Mouse (Mus musculus): Measurements from ENCODE around the gene Aspg.

The Aspg gene

DNA sequence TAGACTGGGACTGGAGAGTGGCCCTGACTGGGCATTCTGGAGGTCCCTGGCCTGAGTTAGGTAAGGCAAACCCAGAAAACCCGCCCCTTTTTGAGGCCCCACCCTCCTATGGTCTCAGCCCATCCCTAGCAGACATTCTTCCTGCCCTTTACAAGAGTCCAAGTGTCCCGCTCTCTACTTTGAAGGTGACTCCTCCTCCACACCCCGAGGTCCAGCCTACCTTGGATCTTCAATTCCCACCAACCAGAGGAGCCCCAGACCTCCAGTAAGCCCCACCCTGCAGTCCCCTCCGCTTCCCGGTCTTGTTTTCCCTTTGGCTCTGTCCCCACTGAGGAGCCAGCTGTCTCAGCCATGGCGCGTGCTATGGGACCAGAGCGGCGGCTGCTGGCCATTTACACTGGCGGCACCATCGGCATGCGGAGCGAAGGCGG, at the start of gene Aspg:
Gene Aspg, plus strand, starts transcription at position 139 of the 431 bp plus-strand sequence.
- peak; percentile 64 for DNase-seq (ENCODE audit: extremely low spot score)

DNA sequence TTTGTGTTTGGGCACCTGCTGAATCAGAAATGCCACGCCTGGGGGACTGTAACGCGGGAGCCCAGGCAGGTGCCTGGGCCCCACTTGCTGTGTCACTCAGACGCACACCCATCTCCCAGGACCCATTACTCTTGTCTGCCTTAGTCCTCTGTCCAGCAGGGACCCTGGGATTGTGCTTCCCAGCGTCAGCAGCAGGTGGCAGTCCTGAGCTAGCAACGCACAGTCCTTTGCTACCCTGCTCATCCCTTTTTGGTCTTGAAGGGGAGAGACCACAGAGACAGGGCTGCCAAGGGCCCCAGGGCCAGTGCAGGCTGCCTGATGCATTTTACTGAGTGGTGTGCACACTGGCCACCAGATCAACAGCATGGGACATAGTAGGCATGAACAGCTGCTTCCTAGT, 28.8 kb upstream of the Aspg start:
- DNase-seq (ENCODE audit: extremely low spot score): peak; percentile 81

DNA sequence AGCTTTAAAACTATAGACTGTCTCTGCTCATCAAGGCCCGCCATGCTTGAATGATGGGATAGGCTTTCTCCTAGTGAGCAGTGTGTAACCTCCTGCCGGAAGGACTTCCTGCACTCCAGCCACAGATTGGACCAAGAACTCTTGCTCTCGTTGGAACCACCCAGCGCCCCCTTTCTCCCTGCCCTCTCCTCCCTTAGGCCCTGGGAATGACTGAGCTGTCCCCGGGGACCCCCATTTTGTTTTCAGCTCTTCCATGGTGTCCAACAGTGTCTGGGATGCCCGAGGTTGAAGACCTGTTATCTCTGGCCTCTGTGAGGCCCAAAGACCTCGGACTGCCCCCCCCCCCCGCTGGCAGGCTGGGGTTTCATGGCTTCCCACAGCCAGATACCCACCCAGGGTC, 26.6 kb upstream of the Aspg start:
- DNase-seq (ENCODE audit: extremely low spot score): no peak

DNA sequence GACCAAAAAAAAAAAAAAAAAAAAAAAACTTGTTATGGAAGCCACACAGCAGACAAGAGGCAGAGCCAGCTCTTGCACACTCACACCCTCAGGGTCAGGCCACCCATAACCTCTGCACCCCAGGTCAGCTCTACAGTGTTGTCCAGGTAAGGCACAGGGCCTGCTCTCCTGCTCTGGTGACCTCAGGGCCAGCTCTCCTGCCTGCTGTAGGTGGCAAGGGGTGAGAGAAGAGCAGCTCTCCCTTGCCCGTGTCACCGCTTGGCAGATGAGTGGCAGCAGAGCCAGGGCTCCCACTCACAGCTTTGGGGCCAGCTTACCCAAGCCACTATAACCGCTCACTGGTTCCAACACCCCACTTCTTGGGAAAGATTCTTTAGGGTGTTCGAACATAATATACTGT, 25.6 kb upstream of the Aspg start:
- no peak for DNase-seq (ENCODE audit: extremely low spot score)

DNA sequence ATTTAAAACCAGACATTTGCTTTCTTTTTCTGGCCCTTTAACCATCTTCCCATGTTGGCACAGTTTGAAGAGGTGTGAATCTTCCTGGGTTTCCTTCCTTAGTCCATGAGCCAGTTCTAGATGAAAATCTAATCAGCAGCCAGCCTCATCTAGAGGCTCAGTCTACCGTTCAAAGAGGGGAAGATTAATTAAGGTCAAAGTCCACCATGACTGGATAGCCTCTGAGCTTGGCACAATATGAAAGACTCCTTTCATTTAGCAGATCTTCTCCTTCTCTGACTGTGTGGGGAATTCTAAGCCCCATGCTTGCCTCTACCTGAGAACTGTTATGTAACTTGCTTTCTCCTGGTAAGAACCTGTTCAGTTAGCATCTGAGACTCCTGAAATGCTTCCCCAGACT, 24.2 kb upstream of the Aspg start:
- no peak for DNase-seq (ENCODE audit: extremely low spot score)

DNA sequence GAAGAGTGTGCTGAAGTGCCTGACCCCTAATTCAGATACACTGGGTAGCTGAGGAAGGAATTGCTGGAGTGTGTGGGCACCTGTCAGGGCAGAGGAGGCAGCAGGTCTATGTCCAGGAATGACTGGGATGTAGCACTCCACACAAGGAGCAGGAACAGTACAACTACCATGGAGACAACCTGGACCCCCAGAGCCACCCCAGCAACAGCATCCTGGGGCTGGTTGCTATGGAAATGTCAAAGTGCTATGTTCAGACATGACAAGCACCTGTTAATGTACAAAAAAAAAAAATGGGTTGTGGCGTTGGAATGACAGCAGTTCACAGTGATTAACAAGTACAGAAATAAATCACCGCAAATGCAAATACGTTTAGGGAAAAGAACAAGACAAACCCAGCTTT, 20.2 kb upstream of the Aspg start:
- DNase-seq (ENCODE audit: extremely low spot score): no peak

DNA sequence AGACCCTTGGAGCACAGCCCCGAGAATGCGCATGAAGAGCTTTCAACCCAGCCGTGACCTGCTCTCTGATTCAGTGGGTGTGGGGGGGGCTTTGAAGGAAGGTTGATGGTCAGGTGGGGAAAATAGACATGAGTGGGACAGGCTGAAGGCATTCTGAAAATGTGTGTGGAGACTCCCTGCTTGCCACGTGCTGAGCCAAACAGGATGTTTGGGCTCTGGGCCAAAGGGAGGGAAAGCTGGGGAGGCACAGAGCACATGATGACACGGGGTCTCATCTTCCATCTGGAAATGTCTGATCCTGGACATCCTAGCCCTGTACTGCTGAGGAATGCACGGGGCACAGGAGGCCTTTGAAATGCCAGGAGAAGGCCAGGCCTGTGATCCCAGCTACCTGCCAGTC, 19.8 kb upstream of the Aspg start:
- DNase-seq (ENCODE audit: extremely low spot score): no peak

DNA sequence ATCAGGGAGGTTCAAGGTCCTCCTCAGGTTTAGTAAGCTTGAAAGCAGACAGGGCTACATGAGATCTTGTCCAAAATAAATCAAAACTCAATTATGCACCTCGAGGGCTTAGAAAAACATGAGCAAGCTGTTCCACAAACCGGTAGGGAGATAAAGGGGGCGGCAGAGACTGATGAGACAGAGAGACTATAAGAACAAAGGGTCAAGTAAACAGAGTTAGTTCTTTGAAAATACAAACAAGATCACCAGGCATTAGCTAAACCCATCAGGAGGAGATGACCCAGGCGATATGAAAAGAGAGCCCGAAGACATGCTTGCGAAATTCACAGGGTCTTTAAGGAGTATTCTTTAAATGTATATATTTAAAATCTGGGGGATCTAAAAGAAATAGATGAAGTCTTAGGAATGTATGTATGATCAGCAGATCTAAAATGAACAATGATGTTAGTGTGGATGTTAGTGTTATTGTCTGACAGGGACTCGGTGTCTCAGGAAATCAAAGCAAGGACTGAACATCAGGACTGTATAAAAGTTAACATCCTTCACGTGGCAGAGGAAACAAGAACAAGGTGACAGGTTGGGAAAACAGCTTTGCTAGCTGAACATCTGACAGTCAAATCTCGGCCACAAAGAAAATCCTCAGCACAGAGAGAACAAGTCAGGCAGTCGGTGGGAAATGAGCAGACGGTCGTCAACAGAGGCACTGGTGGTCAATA, 17.7 kb upstream of the Aspg start:
- DNase-seq (ENCODE audit: extremely low spot score): no peak

DNA sequence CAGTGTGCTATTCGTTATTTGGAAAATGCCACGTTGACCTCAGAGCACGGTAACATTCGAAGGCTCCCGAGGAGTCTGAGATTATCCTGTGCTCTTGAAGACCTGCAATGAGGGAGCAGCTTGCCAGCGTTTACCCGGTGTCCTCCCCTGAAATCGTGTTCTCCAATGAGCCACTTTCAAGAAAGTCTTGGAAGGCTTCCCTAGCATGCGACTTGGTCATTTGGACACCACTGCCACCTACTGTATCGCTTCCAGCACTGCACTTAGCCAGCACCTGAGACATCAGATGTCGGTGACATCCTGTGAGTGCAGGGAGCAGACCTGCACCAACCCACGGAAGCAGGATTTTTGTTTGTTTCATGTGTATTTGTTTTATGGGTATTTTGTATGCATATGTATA, 15.4 kb upstream of the Aspg start:
- peak; percentile 63 for DNase-seq (ENCODE audit: extremely low spot score)

DNA sequence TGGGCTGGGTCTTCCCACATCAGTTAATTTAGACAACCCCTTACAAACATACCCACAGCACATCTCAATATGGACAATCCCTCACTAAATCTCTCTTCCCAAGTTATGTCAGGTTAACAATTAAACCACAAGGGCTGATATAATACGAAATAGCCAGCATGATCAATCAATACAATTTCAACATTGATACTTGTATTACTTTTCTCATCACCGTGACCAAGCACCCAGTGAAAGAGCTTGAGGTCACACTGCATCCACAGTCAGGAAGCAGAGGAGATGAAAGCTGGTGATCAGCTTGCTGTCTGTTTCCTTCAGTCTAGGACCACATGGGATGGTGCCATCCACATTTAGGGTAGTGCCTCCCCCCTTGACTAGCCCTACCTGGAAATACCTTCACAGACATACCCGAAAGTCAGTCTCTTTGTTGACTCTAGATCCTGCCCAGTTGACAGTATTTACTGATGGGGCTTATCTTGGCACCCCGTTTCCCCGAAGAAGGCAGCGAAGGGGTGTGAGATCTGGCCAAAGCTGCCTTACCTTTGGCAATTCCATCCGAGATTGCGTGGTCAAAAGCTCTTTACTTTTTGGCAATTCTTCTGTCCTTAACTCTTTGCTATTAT, 12.1 kb upstream of the Aspg start:
- no peak for DNase-seq (ENCODE audit: extremely low spot score)

DNA sequence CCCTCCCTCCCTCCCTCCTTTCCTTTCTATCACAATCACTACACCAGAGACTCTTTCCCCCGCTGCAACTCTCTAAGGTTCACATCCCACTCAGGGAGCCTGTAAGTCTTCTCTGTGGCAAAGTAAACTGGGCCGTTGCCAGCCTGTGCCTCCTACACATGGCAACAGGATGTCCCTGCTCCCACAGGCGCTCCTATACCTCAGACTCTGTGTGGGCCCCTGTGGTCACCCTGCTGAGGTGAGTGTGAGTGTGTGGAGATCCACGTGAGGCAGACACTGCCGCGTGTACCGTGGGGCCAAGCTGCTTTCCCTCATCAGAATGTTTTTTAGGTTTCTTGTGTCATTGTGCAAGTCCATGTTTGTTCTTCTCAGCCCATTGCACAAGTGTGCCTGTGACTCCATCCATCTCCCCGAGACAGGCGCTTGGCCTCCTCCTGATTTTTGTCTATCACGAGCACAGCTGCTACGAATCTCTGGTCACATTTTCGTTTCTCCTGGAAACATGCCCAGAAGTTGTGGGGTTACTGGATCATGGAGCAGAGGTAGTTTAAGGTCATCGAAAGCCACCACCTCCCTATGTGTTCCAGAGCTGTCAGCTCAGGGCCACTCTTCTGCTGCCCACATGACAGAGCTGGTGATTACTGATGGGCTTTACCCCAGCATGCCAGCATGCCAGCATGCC, 10.3 kb upstream of the Aspg start:
- DNase-seq (ENCODE audit: extremely low spot score): no peak

DNA sequence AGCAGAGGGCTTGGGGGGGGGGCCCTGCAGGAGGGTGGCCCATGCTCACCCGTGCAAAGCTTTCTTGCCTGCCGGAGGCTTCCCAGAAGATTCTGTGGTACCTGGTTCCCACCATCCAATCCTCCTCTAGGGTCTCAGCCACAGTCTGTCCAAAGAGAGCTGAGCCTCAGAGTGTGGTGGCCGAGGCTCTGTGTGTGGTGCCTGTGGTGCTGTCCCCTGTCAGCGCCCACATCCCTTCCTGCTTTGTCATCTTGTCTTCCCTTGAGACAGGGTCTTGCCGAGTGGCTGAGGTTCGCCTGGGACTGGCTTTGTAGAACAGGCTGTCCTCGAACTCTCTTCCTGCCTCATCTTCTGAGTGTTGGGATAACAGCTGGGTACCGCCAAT, 9.8 kb upstream of the Aspg start:
- DNase-seq (ENCODE audit: extremely low spot score): no peak

DNA sequence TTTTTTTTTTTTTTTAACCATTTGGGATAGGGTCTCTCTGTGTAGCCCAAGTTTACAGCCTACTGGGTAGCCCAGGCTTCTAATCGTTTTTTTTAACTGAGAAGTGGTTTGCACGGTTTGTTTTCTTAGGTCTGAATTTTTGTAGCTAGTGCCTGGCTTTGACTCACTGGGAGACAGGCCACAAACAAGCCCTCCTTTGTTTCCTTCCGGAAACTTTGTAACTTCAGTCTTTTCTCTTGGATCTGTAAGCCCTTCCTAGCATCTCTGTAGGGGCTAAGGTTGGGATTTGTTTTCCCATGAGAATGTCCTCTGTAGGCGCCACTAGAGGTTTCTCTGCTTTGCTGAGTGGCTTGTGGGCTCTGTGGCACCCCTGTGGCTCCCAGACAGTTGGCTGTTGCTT, 6.4 kb upstream of the Aspg start:
- DNase-seq (ENCODE audit: extremely low spot score): no peak

DNA sequence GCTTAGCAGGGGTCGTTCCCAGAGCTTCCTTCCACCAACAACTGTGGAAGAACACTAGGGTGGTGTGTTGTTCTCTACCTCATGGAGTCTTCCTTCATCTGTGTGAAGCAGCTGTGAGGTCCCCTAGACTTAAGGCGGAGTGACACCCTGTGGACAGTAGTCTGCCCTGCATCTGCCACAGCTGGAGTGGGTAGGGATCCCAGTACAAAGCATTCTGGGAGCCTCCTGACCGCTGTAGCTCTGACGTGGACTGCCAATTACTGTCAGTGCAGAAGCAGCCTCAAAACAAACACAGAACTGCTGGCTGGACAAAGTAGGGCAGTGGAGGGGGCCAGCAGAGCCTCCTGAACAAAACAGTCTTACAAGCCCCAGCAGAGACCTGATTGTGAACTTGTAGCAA, 5.4 kb upstream of the Aspg start:
- no peak for DNase-seq (ENCODE audit: extremely low spot score)

DNA sequence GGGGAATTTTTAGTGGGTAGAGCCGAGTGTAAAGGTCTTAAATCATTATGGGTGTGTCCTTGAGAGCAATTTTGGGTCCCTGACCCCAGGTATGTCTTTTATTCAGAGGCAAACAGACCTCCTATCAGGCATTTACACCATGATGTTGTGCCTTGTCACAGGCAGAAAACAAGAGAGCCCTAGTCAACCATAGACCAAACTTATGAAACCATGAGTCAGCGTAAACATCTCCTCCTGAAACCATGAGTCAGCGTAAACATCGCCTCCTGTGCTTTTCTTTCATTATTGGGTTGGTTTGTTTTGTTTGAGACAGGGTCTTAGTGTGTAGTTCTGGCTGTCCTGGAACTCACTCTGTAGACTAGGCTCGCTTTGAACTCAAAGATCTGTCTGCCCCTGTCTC, 3.3 kb upstream of the Aspg start:
- DNase-seq (ENCODE audit: extremely low spot score): no peak

DNA sequence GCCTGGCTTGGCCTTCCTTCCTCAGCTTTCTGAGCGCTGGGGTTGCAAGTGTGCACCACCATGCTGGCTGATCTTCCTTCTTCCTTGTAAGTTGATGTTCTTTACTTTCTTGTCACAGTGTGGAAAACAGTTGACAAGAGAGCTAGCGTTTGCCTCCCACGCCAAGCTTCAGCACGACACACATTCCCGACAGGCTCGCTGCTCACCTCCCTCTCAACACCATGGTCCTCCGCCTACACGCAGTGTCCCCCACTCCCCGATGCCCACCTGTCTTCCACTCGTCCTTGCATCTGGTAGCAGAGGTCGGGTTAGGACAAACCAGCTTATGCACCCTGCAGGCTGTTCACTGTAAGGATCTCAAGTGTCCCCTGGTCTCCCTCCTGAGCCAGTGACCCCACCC, 1.6 kb upstream of the Aspg start:
- no peak for DNase-seq (ENCODE audit: extremely low spot score)

DNA sequence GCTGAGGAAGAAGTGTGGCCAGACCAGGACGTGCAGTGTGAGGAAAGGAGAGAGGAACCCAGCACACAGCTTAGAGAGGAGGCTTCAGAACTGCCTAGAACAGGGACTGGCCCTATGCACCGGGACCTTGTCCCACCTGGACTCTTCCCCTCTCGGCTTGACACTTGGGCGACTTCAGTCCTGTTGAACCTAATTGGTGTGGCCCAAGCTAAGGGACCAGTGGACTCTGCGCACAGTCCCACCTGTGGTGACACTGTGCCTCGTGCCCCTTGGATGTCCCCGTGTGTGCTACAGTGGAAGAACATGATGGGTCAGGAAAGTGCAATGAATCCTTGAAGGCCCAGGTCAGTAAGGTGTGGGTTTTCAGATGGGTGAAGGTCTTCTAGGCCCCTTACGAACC, 1.2 kb downstream of the Aspg start:
- no peak for DNase-seq (ENCODE audit: extremely low spot score)

DNA sequence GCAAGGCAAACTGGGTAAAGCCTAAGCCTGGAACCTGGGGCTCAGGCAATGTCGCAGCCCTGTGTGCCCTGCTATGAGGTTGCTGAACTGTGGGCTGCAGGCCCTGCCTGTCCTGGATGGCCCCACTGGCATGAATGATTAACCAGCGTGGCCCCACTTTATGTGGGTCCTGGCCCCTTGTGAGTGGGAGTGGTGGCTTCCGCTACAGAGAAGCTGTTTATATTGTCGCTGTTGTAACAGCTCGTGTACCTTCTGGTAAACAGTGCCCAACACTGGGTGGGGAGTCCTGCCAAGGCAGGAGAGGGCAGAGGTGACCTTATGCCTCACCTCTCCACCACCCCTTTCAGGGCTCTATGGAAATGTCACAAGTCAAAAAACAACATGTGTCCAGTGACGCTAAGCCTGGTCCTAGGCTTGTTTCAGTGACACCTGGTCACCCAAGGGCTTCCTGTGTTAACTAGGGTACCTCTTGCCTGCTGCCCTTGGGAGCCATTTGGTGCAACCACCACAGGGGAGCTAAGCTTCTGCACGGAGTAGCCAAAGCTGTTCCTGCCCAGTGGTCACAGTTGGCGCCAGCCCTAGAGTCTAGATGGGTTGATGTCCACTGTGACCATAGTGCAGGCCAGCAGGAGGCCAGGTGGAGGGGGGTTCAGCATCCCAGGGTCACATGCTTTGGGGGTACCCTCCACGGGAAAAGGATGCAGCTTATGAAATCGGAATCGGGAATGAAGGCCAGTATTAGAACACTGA, 2.4 kb downstream of the Aspg start:
- DNase-seq (ENCODE audit: extremely low spot score): no peak

DNA sequence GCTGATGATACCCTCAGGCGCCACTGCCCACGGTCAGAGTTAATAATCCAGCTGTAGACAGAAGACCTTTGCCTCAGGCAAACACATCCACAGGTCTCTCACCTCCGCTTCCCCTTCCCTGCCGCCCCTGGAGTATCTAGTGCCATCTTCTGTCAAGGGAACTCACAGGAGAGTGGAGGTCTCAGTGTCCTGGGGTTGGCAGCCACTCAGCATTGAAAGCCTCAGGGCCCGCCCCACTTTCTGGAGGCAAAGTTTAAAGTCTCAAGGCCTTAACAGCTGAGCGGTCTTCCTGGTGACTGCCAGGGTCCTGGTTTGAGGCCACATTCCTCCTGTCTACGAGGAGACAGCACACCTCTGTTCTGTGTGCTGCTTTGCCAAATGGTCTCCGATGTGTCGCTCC, 3.2 kb downstream of the Aspg start:
- no peak for DNase-seq (ENCODE audit: extremely low spot score)

DNA sequence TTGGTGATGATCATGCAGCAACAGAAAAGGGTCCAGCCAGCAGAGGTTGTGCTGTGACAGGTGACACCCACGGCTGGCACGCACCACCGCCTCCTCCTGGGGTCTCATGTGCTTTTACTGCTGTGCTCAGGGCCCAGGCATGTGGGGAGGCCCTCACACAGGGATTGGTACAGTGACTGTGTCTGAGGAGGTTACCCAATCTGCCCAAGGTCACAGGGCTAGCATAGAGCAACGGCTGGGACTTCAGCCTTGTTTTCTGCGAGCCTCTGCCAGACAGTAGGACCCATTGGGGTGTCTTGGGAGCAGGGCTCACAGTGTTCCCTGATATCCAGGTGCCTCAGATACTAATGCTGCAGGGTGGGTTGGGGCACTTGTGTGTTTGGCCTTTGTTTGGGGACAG, 4.8 kb downstream of the Aspg start:
- no peak for DNase-seq (ENCODE audit: extremely low spot score)

DNA sequence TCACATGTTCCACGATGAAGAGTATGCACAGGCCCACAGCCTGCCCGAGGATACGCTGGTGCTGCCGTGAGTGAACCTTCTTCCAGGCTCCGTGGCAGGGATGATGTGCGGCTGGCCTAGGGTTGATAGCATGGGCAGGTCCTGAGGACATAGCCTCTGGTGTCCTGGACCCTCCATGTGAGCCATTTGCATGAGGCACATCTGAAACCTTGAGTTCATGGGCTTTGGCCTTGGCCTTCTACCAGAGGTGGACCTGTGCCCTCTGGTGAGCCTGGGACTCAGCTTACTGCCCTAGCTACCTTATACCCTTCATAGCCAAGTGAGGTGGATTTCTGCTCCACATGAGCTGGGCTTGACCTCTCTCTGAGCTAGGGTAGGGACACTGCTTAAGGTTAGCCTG, 5.8 kb downstream of the Aspg start:
- no peak for DNase-seq (ENCODE audit: extremely low spot score)

DNA sequence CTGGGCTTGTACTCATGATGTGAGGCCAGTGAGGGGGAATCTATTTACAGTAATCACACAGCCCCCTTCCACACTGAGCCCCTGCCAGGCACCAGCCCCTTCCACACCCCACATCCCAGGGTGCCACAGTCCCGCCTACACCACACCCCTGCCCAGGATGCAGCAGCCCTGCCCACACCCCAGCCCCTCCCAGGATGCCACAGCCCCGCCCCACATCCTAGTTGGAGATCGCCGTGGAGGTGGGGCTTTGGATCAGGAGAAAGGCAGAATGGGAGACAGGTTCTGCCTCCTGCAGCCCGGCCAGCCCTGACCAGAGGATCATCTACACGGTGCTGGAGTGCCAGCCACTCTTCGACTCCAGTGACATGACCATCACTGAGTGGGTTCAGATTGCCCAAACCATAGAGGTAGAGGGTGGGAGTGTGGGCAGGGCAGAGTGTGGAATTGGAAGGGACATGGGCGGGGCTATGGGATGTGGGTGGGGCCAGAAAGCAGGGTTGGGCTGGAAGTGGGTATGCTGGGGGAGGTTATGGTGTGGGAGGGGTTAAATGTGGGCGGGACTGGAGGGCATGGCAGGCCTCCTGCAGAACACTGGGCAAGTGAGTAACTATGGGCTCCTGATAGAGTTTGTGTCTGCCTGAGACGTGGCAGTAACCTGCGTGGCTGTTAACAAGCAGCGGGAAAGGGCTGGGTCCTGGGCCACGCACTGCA, 6.4 kb downstream of the Aspg start:
- DNase-seq (ENCODE audit: extremely low spot score): peak; percentile 35
